Mouse (Mus musculus): ENCODE data around the gene Pagr1a. TPM values are rescaled to one million over a fixed set of nuclear protein-coding genes. Genes with fewer than 3 reads are reported as not detected.

The Pagr1a gene
- polyA plus RNA-seq (2014; fragmentation: Nextera tagmentation; extraction: Ambion mirVana) = 50.9 and 53.2 TPM in 2 replicates

DNA sequence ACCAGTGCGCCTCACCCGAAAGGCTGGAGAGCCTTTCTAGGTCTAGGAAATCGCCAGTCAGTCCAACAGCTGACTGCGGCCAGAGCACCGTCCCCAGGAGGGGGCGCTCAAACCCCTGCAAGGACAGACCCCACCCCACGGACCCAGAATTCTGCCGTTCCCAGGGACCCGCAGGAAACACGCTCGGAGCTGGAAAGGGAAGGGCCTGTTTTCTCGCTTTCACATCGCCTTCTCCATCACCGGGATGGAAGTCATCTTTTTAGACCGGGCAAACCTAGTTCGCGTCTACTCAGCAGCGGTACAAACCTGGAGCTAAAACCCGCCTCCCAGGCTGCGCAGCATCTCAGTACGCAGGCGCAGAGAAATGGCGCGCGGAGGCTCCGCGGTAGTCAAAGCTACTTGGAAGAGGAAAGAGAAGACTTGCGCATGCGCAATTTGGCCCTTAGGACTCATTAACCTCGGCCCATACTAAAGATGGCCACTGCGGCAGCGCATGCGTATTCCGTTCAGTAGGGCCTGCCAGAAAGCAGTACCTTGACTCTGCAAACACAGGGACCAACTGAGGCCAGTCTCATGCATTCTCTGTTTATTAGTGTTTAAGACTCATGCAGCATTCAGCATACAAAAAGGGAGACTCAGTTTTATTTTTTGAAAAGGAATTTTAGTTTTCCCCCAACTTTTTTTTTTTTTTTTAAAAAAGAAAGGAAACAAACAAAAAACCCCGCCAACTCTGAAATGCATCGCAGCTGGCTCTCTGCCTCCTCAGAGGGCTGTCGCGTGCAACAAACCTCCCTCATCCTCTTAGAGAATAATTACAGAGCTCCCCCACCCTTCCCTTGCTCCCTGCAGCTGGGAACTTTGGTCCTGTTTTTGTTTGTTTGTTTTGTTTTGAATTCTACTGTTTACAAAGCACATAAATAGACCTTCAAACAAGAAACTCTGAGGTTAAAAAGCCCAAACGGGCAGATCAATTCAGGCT, at the start of gene Pagr1a:
Gene Pagr1a (minus strand): TSS at position 382 of the 979 bp plus-strand sequence.
- H3K27ac ChIP-seq (ENCODE audit: low read depth, low read length) = peak within 1 kb of the TSS; percentile 97
- 4% methylated on average over 39 of the region's 39 CpGs for WGBS (ENCODE audit: insufficient replicate concordance)
- no peaks in the 10 kb centered on the region for H3K27me3 ChIP-seq (ENCODE audit: control insufficient read depth, insufficient read depth, low read length)
- H3K4me2 ChIP-seq = peak within 1 kb of the TSS; percentile 86
- no peaks in the 10 kb centered on the region for H3K9me3 ChIP-seq (replicated peaks; ENCODE audit: control insufficient read depth, low read length)
- peaks cover 8% of the 10 kb centered on the region for H3K36me3 ChIP-seq (ENCODE audit: control insufficient read depth, insufficient read depth, low read length)
- H3K9ac ChIP-seq (ENCODE audit: low read depth, low read length) = peak within 1 kb of the TSS; percentile 94
- ATAC-seq (replicated peaks; ENCODE audit: insufficient number of reproducible peaks, low FRiP score, low TSS enrichment) = peak; percentile 70
- peak within 1 kb of the TSS; percentile 66 for H3K4me3 ChIP-seq (ENCODE audit: low read depth, low read length)
- peaks cover 38% of the 10 kb centered on the region for H3K4me1 ChIP-seq (ENCODE audit: control insufficient read depth, insufficient read depth, low read length)

GRCm38 (mm10) chr7:127066317-127066716, 49.2 kb upstream of the Pagr1a start:
- no peak overlapping the region for H3K9ac ChIP-seq (ENCODE audit: low read depth, low read length)
- H3K36me3 ChIP-seq (ENCODE audit: control insufficient read depth, insufficient read depth, low read length) = no peaks in the 10 kb centered on the region
- 58% methylated on average over 4 of the region's 4 CpGs for WGBS (ENCODE audit: insufficient replicate concordance)
- no peak overlapping the region for H3K4me2 ChIP-seq
- no peaks in the 10 kb centered on the region for H3K4me1 ChIP-seq (ENCODE audit: control insufficient read depth, insufficient read depth, low read length)
- no peak overlapping the region for H3K4me3 ChIP-seq (ENCODE audit: low read depth, low read length)
- no peaks in the 10 kb centered on the region for H3K9me3 ChIP-seq (replicated peaks; ENCODE audit: control insufficient read depth, low read length)
- no peak overlapping the region for H3K27ac ChIP-seq (ENCODE audit: low read depth, low read length)
- ATAC-seq (replicated peaks; ENCODE audit: insufficient number of reproducible peaks, low FRiP score, low TSS enrichment) = no peak
- no peaks in the 10 kb centered on the region for H3K27me3 ChIP-seq (ENCODE audit: control insufficient read depth, insufficient read depth, low read length)

GRCm38 (mm10) chr7:127065538-127065937, 48.4 kb upstream of the Pagr1a start:
- Histone ChIP-seq H3K9me3 (replicated peaks; ENCODE audit: control insufficient read depth, low read length) (no peaks in the 10 kb centered on the region), H3K36me3 (ENCODE audit: control insufficient read depth, insufficient read depth, low read length) (no peaks in the 10 kb centered on the region), H3K4me3 (ENCODE audit: low read depth, low read length) (no peak overlapping the region), H3K9ac (ENCODE audit: low read depth, low read length) (no peak overlapping the region), H3K4me2 (no peak overlapping the region), H3K4me1 (ENCODE audit: control insufficient read depth, insufficient read depth, low read length) (no peaks in the 10 kb centered on the region), H3K27ac (ENCODE audit: low read depth, low read length) (no peak overlapping the region), H3K27me3 (ENCODE audit: control insufficient read depth, insufficient read depth, low read length) (no peaks in the 10 kb centered on the region)
- no peak for ATAC-seq (replicated peaks; ENCODE audit: insufficient number of reproducible peaks, low FRiP score, low TSS enrichment)
- WGBS (ENCODE audit: insufficient replicate concordance) = 78% methylated on average over 6 of the region's 6 CpGs

- ATAC-seq (replicated peaks; ENCODE audit: insufficient number of reproducible peaks, low FRiP score, low TSS enrichment) = no peak
- Histone ChIP-seq H3K27me3 (ENCODE audit: control insufficient read depth, insufficient read depth, low read length) (no peaks in the 10 kb centered on the region), H3K36me3 (ENCODE audit: control insufficient read depth, insufficient read depth, low read length) (no peaks in the 10 kb centered on the region), H3K4me2 (no peak overlapping the region), H3K9ac (ENCODE audit: low read depth, low read length) (no peak overlapping the region), H3K9me3 (replicated peaks; ENCODE audit: control insufficient read depth, low read length) (no peaks in the 10 kb centered on the region), H3K27ac (ENCODE audit: low read depth, low read length) (no peak overlapping the region), H3K4me3 (ENCODE audit: low read depth, low read length) (no peak overlapping the region), H3K4me1 (ENCODE audit: control insufficient read depth, insufficient read depth, low read length) (no peaks in the 10 kb centered on the region)
- WGBS (ENCODE audit: insufficient replicate concordance) = 61% methylated on average over 5 of the region's 5 CpGs
Measured at GRCm38 (mm10) chr7:127055026-127055585, 38.0 kb upstream of the Pagr1a start.

DNA sequence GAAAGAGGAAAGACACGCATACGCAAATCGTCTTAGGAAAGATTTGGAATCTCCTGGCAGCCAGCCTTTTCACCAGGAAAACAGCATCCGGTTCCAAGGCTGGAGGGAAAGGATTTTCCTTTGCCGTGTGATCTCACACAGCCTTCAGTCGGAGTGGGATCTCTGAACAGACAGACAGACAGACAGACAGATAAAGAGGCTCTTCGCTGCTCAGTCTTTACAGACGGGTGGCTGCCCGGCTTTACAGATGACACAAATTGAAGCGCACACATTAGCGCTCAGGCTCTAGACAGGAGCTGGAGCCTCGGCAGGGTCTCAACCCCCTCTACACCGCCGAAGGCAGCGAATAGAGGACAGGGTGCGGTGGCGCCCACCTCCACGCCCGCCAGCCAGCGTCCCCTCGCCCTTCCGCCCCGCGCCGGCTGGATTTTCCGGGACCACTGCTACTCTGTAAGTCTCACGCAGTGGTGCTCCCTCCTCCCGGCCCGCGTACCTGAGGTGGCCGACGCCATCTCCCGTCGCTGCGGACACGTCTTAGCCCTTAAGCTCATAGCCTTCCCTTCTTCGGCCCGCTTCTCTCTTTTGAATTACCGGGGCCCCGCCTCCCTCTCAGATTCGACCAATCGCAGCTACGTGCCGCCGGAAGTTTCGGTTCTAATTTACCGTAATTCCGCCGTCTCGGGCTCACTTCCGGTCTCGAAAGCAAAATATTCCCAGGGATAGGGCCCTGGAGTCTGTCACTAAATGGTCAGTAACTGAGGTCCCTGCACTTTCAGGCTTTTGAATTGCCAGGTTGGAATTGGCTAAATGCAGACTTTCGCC, 24.9 kb upstream of the Pagr1a start, which contains the start of gene Kif22:
Gene Kif22 (minus strand): TSS at position 621 of the 822 bp plus-strand sequence.
- peak within 1 kb of the TSS; percentile 62 for H3K27ac ChIP-seq (ENCODE audit: low read depth, low read length)
- H3K4me2 ChIP-seq = peak within 1 kb of the TSS; percentile 71
- WGBS (ENCODE audit: insufficient replicate concordance) = 1% methylated on average over 53 of the region's 53 CpGs
- H3K36me3 ChIP-seq (ENCODE audit: control insufficient read depth, insufficient read depth, low read length) = peaks cover 6% of the 10 kb centered on the region; the same call in 1 of the 2 replicates
- no peaks in the 10 kb centered on the region for H3K27me3 ChIP-seq (ENCODE audit: control insufficient read depth, insufficient read depth, low read length)
- H3K9ac ChIP-seq (ENCODE audit: low read depth, low read length) = peak within 1 kb of the TSS; percentile 90
- peak within 1 kb of the TSS; percentile 76 for H3K4me3 ChIP-seq (ENCODE audit: low read depth, low read length)
- peak; percentile 86 for ATAC-seq (replicated peaks; ENCODE audit: insufficient number of reproducible peaks, low FRiP score, low TSS enrichment)
- H3K4me1 ChIP-seq (ENCODE audit: control insufficient read depth, insufficient read depth, low read length) = no peaks in the 10 kb centered on the region
- H3K9me3 ChIP-seq (replicated peaks; ENCODE audit: control insufficient read depth, low read length) = no peaks in the 10 kb centered on the region

GRCm38 (mm10) chr7:127031244-127031643, 14.1 kb upstream of the Pagr1a start:
- ATAC-seq (replicated peaks; ENCODE audit: insufficient number of reproducible peaks, low FRiP score, low TSS enrichment) = no peak
- Histone ChIP-seq H3K27ac (ENCODE audit: low read depth, low read length) (no peak overlapping the region), H3K4me1 (ENCODE audit: control insufficient read depth, insufficient read depth, low read length) (peaks cover 7% of the 10 kb centered on the region; the same call in 1 of the 2 replicates), H3K9me3 (replicated peaks; ENCODE audit: control insufficient read depth, low read length) (no peaks in the 10 kb centered on the region), H3K27me3 (ENCODE audit: control insufficient read depth, insufficient read depth, low read length) (no peaks in the 10 kb centered on the region), H3K9ac (ENCODE audit: low read depth, low read length) (no peak overlapping the region), H3K36me3 (ENCODE audit: control insufficient read depth, insufficient read depth, low read length) (peaks cover 43% of the 10 kb centered on the region), H3K4me2 (no peak overlapping the region), H3K4me3 (ENCODE audit: low read depth, low read length) (no peak overlapping the region)
- 67% methylated on average over 1 of the region's 1 CpGs for WGBS (ENCODE audit: insufficient replicate concordance)

DNA sequence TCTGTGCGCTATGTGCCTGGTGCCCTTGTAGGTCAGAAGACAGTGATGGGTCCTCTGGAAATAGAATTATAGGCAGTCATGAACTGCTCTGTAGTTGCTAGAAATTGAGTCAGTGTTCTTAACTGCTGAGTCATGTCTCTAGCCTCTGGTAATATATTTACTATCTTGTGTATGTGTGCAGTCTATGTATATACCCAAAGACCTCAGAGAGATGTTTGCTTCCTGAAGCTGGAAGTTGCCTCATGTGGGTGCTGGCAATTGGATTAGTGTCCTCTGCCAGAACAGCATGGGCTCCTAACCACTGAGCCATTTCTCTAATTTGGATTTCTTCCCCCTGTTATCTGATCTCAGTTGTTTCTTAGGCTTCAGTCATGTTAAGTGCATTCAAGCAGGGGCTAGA, 13.0 kb upstream of the Pagr1a start:
- 93% methylated on average over 1 of the region's 1 CpGs for WGBS (ENCODE audit: insufficient replicate concordance)
- H3K36me3 ChIP-seq (ENCODE audit: control insufficient read depth, insufficient read depth, low read length) = peaks cover 38% of the 10 kb centered on the region
- peaks cover 7% of the 10 kb centered on the region for H3K4me1 ChIP-seq (ENCODE audit: control insufficient read depth, insufficient read depth, low read length)
- H3K27me3 ChIP-seq (ENCODE audit: control insufficient read depth, insufficient read depth, low read length) = no peaks in the 10 kb centered on the region
- no peak overlapping the region for H3K9ac ChIP-seq (ENCODE audit: low read depth, low read length)
- no peaks in the 10 kb centered on the region for H3K9me3 ChIP-seq (replicated peaks; ENCODE audit: control insufficient read depth, low read length)
- no peak overlapping the region for H3K4me2 ChIP-seq
- H3K4me3 ChIP-seq (ENCODE audit: low read depth, low read length) = no peak overlapping the region
- no peak overlapping the region for H3K27ac ChIP-seq (ENCODE audit: low read depth, low read length)
- no peak for ATAC-seq (replicated peaks; ENCODE audit: insufficient number of reproducible peaks, low FRiP score, low TSS enrichment)

DNA sequence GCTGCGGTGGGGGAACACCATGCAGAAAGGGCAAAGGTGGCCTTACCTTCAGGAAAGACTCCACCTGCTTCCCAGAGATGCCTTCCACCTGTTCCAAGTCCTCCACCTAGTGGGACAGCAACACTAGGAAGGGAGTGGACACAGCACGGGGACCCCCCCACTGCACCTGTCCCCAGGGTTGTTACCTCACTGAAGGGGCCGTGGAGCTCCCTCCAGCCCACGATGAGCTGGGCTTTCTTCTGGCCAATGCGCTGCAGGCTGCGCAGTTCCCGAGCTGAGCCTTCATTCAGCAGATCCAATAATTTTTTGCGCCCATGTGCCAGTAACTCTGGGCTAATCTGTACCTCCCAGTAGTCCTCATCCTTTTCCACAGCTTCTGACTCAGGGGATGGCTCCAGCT, 10.7 kb upstream of the Pagr1a start:
- H3K9ac ChIP-seq (ENCODE audit: low read depth, low read length) = peak overlapping the region; percentile 97
- H3K27ac ChIP-seq (ENCODE audit: low read depth, low read length) = peak overlapping the region; percentile 99
- H3K27me3 ChIP-seq (ENCODE audit: control insufficient read depth, insufficient read depth, low read length) = no peaks in the 10 kb centered on the region
- H3K4me2 ChIP-seq = peak overlapping the region; percentile 96
- ATAC-seq (replicated peaks; ENCODE audit: insufficient number of reproducible peaks, low FRiP score, low TSS enrichment) = no peak
- WGBS (ENCODE audit: insufficient replicate concordance) = 67% methylated on average over 8 of the region's 8 CpGs
- peaks cover 29% of the 10 kb centered on the region for H3K4me1 ChIP-seq (ENCODE audit: control insufficient read depth, insufficient read depth, low read length)
- no peaks in the 10 kb centered on the region for H3K9me3 ChIP-seq (replicated peaks; ENCODE audit: control insufficient read depth, low read length)
- H3K36me3 ChIP-seq (ENCODE audit: control insufficient read depth, insufficient read depth, low read length) = peaks cover 32% of the 10 kb centered on the region
- H3K4me3 ChIP-seq (ENCODE audit: low read depth, low read length) = peak overlapping the region; percentile 96
